Mouse (Mus musculus) gastrocnemius, postnatal 25 days (tissue): ENCODE results near the gene Slc35f4. TPM values are rescaled to one million over a fixed set of nuclear protein-coding genes. Genes with fewer than 3 reads are reported as not detected.
"Not testable (repeated sequence)": the region's sequence is repeated elsewhere in the genome, so short reads cannot be mapped to it uniquely, and the experiment has no call there.

Source experiments
- DNase-seq: peaks from one replicate; pipeline ENCODE4 v3.0.0; 2022
- microRNA-seq, 2 experiments: library from miRNA; unstranded; fragments of <30 nt; microRNA quantifications; one replicate each; pipeline ENCODE4 v1.2.0; 2021; ENCODE audit warnings: borderline replicate concordance in 2 of 2
- total RNA-seq, 2 experiments: library from RNA; stranded (reverse); gene quantifications; 1 replicate in 1 of 2; 2 replicates in 1 of 2; pipeline ENCODE4 v1.2.3; 2021

The Slc35f4 gene
- total RNA-seq, 2 experiments from 2014 or later: not detected

DNA sequence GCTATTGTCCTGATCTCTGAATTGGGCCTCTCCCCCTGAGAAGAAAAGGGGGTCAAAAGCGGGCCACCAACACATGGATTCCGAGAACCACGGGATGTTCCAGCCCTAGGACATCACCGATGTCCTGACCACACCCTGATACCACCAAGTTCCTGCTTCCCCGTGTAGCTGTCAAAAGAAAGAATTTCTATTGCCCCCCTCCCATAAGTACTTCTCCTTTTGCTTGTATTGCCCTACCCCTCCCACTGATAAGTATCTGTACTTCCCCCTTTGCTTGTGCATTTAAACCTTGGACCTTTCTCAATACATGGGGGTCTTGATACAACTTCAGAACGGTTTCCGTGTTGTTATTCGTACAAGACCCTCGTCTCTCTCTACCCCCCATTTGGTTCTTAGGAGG lies 247.4 kb downstream of the Slc35f4 start:
- not testable (repeated sequence) for DNase-seq

DNA sequence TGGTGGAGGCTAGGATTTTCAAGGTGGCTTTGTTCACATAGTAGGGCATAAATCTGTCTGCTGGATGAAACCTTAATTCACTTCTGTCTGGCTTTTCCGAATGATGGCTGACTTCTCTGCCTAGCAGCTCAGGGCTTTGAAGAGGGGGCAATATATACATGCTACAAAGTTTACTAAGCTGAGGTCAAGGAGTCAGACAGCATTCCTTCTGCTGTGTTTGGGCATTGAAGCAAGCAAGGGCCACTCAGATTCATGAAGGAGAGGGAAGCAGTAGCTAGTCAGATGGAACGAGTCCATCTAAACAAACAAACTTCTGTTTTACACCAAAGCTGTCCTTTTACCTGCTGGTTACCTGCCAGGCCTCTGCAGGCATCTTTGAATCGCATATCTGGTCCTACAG lies 248.2 kb downstream of the Slc35f4 start:
- DNase-seq: no peak

DNA sequence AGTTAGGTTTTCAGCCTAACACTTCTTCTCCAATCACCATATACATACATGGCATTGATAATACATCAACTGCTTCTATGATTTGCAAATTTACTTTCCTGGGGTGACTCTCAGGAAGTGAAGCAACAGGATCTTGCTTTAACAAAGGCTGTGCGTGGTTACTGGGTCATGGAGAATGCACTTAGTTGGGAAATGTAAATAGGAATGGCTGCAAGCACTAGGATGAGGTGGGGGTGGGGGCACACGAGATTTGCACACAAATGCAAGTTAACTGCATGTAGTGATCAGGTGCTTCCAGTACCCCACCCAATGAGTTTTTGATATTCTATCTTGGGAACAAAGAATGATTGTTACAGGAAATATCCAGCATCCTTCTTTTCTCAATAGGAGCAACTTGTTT lies 250.5 kb downstream of the Slc35f4 start:
- no peak for DNase-seq

DNA sequence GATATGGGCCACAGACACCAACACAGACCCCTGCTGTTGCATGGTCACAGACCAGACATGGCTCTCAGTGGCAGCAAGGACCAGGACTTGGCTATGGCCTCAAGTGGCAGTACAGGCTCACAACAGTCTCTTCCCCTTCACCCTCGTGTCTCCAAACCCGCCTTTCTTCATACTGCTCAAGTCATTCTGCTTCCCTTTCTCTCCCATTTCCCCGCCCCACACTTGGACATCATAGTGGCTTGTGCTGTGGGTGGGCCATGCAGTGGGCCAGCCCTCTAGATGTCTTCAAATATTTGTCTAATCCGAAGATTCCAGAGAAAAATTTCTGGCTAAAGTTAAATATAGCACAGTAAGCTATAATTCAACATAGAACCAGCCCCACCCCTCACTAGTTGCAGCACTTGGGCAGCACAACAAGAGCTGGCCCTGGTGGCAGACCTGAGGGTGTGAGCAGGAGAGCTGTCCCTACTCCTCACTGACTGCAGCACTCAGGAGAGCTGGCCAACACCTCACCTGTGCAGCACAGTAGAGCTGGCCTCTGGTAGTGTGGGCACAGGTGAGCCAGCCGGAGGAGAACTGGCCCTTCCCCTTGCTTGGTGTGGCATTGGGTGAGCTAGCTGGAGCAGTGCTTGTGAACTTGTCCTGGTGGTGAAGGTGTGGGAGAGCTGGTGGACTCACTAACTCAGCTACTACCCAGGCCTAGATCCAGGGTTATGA lies 260.4 kb downstream of the Slc35f4 start:
- no peak for DNase-seq

Small RNAs within 50 kb of the gene (microRNA-seq; reads per million reads assigned to microRNA genes)
- gene Gm22949: 0 reads per million in 2 experiments
